Mouse (Mus musculus) left cerebral cortex, adult 2 months (tissue): ENCODE results near the gene Tldc1. TPM values are rescaled to one million over a fixed set of nuclear protein-coding genes. Genes with fewer than 3 reads are reported as not detected.

Experiments used
- DNase-seq, 2 experiments: peaks; one replicate each; pipeline ENCODE4 v3.0.0; 2021 to 2022; ENCODE audit warnings: low spot score in 2 of 2, mixed read lengths in 1 of 2; ENCODE audit errors: extremely low spot score in 1 of 2
- H3K27ac ChIP-seq: fragments of 200-600 bp; 2 replicates; pipeline ENCODE4 v1.8.1; 2022
- H3K4me3 ChIP-seq: fragments of 200-600 bp; 2 replicates; pipeline ENCODE4 v1.8.1; 2022
- CTCF ChIP-seq: fragments of 200-600 bp; IDR thresholded peaks from 2 replicates; pipeline ENCODE4 v1.8.1; 2022; ENCODE audit warnings: antibody characterized with exemption, mild to moderate bottlenecking, moderate library complexity
- intact Hi-C: fragments of 180-260 bp; cut with DNase I; formaldehyde crosslinking; loops from one replicate; pipeline ENCODE4 v1.15.1; 2025
- total RNA-seq, 2 experiments: library from RNA; stranded (reverse); gene quantifications; 2 replicates each; pipeline ENCODE4 v1.2.3; 2021

Gene Tldc1
- total RNA-seq, 2 experiments from 2014 or later = 13.6 to 13.7 TPM

- TF ChIP-seq CTCF = no peak
- Histone ChIP-seq H3K27ac (no peak overlapping the region), H3K4me3 (no peak overlapping the region)
- DNase-seq = no peak
- intact Hi-C loops = no loop called here
These were observed 15.7 kb downstream of the Tldc1 start for GRCm38 (mm10) chr8:119762226-119763220.

- Histone ChIP-seq H3K27ac (no peak overlapping the region), H3K4me3 (no peak overlapping the region)
- DNase-seq = no peak
- intact Hi-C loops = no loop called here
- TF ChIP-seq CTCF = no peak
These were observed 16.5 kb downstream of the Tldc1 start for GRCm38 (mm10) chr8:119761692-119762091.

DNA sequence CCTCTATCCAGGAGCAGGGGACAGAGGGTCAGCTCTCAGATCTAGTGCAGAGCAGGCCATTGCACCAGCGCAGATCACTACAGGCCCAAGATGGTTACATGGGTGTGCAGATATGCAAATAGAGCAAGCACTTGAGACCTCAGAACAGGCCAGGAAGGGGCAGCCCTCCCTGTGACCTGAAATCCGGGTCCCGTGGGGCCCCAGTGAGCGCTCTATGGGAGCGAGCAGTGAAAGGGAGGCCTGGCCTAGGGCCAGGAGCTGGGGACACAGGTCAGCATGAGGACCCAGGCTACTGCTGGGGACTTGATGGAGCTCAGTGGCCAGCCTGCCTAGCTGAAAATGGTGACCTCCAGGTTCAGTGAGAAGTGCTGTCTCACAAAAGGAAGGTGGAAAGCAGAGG, 21.7 kb downstream of the Tldc1 start:
- DNase-seq = no peak
- Histone ChIP-seq H3K27ac (no peak overlapping the region), H3K4me3 (no peak overlapping the region)
- TF ChIP-seq CTCF = no peak
- intact Hi-C loops = no loop called here

DNA sequence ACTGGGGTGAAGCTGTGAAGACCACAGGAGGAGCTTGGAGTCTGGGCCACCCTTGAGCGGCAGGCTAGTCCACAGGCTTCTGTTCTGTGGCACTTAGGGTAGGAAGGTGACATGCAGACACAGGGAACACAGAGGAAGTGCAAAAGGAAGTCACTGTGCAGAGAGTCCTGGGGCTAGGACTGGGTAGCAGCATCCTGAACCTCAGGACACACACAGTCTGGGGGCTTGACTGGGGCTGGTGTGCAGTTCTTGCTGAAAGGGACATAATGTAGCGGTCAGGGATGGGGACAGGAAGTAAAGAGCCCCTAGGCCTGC, 22.1 kb downstream of the Tldc1 start:
- H3K4me3 ChIP-seq = no peak overlapping the region
- intact Hi-C loops = no loop called here
- no peak for DNase-seq
- no peak for TF ChIP-seq CTCF
- H3K27ac ChIP-seq = no peak overlapping the region

GRCm38 (mm10) chr8:119755238-119756146, 22.7 kb downstream of the Tldc1 start:
- no peak for TF ChIP-seq CTCF
- DNase-seq = no peak
- H3K27ac ChIP-seq = no peak overlapping the region
- H3K4me3 ChIP-seq = no peak overlapping the region; the same call in 1 of the 2 replicates
- intact Hi-C loops = no loop called here

GRCm38 (mm10) chr8:119744604-119745003, 33.6 kb downstream of the Tldc1 start:
- H3K4me3 ChIP-seq = no peak overlapping the region
- no peak overlapping the region for H3K27ac ChIP-seq
- no peak for TF ChIP-seq CTCF
- DNase-seq = no peak
- intact Hi-C loops = no loop called here

- TF ChIP-seq CTCF = peak; percentile 74
- Histone ChIP-seq H3K4me3 (no peak overlapping the region), H3K27ac (no peak overlapping the region)
- intact Hi-C loops = loop anchor here (2.0 kb wide), 1 partner anchor 57 kb away; no protein-coding TSS in a partner anchor
- no peak for DNase-seq
These were observed 34.8 kb downstream of the Tldc1 start for GRCm38 (mm10) chr8:119743291-119744026.

- no peak for DNase-seq
- Histone ChIP-seq H3K27ac (no peak overlapping the region), H3K4me3 (no peak overlapping the region)
- intact Hi-C loops = loop anchor here (2.0 kb wide), 1 partner anchor 56 kb away; no protein-coding TSS in a partner anchor
- no peak for TF ChIP-seq CTCF
These were observed 35.8 kb downstream of the Tldc1 start for GRCm38 (mm10) chr8:119742409-119742808.

- no peak for DNase-seq
- intact Hi-C loops = no loop called here
- TF ChIP-seq CTCF = no peak
- Histone ChIP-seq H3K4me3 (no peak overlapping the region), H3K27ac (no peak overlapping the region)
These were observed 37.6 kb downstream of the Tldc1 start for GRCm38 (mm10) chr8:119740634-119741033.

GRCm38 (mm10) chr8:119738129-119738907, 39.9 kb downstream of the Tldc1 start:
- H3K27ac ChIP-seq = no peak overlapping the region
- intact Hi-C loops = no loop called here
- TF ChIP-seq CTCF = no peak
- H3K4me3 ChIP-seq = no peak overlapping the region
- no peak for DNase-seq
